10 mouse cellular contexts compared by ENCODE assay signal in genomic region chr13:101631561-101631960, GRCm38 (mm10).
DNase-seq lines count a peak whose midpoint lies in the region; ATAC-seq and TF ChIP-seq lines count a peak whose summit lies in the region.
"Had no signal": no experiment of that assay in that cellular context is flagged by ENCODE, and none has a peak within 500 bp of the region (broad histone marks: within the 10 kb centered on the region; RNA-seq: fewer than 3 reads in every experiment).

No protein-coding gene starts in this region.

- no peak for ATAC-seq in forebrain, embryonic 14.5 days
- no peak for ATAC-seq in forebrain, embryonic 12.5 days (ENCODE audit: low FRiP score)
- no peak for ATAC-seq in monocyte, adult 5-6 weeks (replicated peaks; ENCODE audit: insufficient number of reproducible peaks, low FRiP score, low TSS enrichment, poor library complexity, severe bottlenecking)

- no peak overlapping the region for H3K4me2 ChIP-seq in forebrain, embryonic 14.5 days (ENCODE audit: low read length)
- H3K4me2 ChIP-seq in forebrain, embryonic 12.5 days: no peak overlapping the region
- H3K4me2 ChIP-seq: embryonic facial prominence, embryonic 15.5 days; lung, embryonic 15.5 days had no signal

- no peak overlapping the region for H3K27ac ChIP-seq in forebrain, embryonic 14.5 days (ENCODE audit: low read depth, low read length)
- H3K27ac ChIP-seq in forebrain, embryonic 12.5 days: no peak overlapping the region
- H3K27ac ChIP-seq in heart, adult 2 months: no peak overlapping the region
- H3K27ac ChIP-seq: embryonic facial prominence, embryonic 15.5 days; lung, embryonic 15.5 days had no signal

- H3K79me2 ChIP-seq in heart, adult 2 months (replicated peaks; ENCODE audit: control insufficient read depth, insufficient read depth, low read length): no peaks in the 10 kb centered on the region

- no peak overlapping the region for H3K4me3 ChIP-seq in forebrain, embryonic 14.5 days (ENCODE audit: low read depth, low read length)
- H3K4me3 ChIP-seq in forebrain, embryonic 12.5 days (replicated peaks): no peak overlapping the region
- H3K4me3 ChIP-seq in heart, adult 2 months: no peak overlapping the region
- H3K4me3 ChIP-seq: embryonic facial prominence, embryonic 15.5 days; lung, embryonic 15.5 days had no signal

- no peak for TF ChIP-seq CTCF in heart, adult 2 months (IDR thresholded peaks at IDR 0.05)

- no peaks in the 10 kb centered on the region for H3K9me3 ChIP-seq in forebrain, embryonic 14.5 days (replicated peaks; ENCODE audit: control insufficient read depth, low read length)
- H3K9me3 ChIP-seq in forebrain, embryonic 12.5 days: no peaks in the 10 kb centered on the region
- H3K9me3 ChIP-seq: embryonic facial prominence, embryonic 15.5 days; lung, embryonic 15.5 days had no signal

- WGBS in forebrain, embryonic 14.5 days: 37% methylated on average over 7 of the region's 7 CpGs
- WGBS in forebrain, embryonic 12.5 days: 43% methylated on average over 7 of the region's 7 CpGs
- 86% methylated on average over 7 of the region's 7 CpGs for WGBS in heart, adult 2 months

- no peak overlapping the region for H3K9ac ChIP-seq in forebrain, embryonic 14.5 days (ENCODE audit: low read length)
- no peak overlapping the region for H3K9ac ChIP-seq in forebrain, embryonic 12.5 days
- H3K9ac ChIP-seq in heart, adult 2 months (ENCODE audit: low read depth, low read length): no peak overlapping the region
- H3K9ac ChIP-seq: embryonic facial prominence, embryonic 15.5 days; lung, embryonic 15.5 days had no signal

- no peaks in the 10 kb centered on the region for H3K27me3 ChIP-seq in forebrain, embryonic 14.5 days (replicated peaks; ENCODE audit: control insufficient read depth, insufficient read depth, low read length)
- no peaks in the 10 kb centered on the region for H3K27me3 ChIP-seq in forebrain, embryonic 12.5 days
- H3K27me3 ChIP-seq in heart, adult 2 months (ENCODE audit: control insufficient read depth, insufficient read depth, low read length): no peaks in the 10 kb centered on the region
- H3K27me3 ChIP-seq: embryonic facial prominence, embryonic 15.5 days; lung, embryonic 15.5 days had no signal

- H3K36me3 ChIP-seq in forebrain, embryonic 14.5 days (ENCODE audit: control insufficient read depth, insufficient read depth, low read length): no peaks in the 10 kb centered on the region
- H3K36me3 ChIP-seq in forebrain, embryonic 12.5 days (replicated peaks): no peaks in the 10 kb centered on the region
- H3K36me3 ChIP-seq in heart, adult 2 months (ENCODE audit: control insufficient read depth, insufficient read depth, low read length): no peaks in the 10 kb centered on the region
- H3K36me3 ChIP-seq: embryonic facial prominence, embryonic 15.5 days; lung, embryonic 15.5 days had no signal

- intact Hi-C loops in left cerebral cortex, postnatal 36 days (cut with DNase I): no loop called here
- intact Hi-C loops in heart, adult 2 months (cut with DNase I): no loop called here

- H3K4me1 ChIP-seq in forebrain, embryonic 14.5 days (ENCODE audit: control insufficient read depth, insufficient read depth, low read length): peaks cover 4% of the 10 kb centered on the region
- 0 out of 2 replicates have a peak, but pooled peaks cover 5% of the 10 kb centered on the region for H3K4me1 ChIP-seq in forebrain, embryonic 12.5 days
- H3K4me1 ChIP-seq in heart, adult 2 months (ENCODE audit: control insufficient read depth, insufficient read depth, low read length): no peaks in the 10 kb centered on the region; the same call in 1 of the 2 replicates
- H3K4me1 ChIP-seq: embryonic facial prominence, embryonic 15.5 days; lung, embryonic 15.5 days had no signal

- TF ChIP-seq EP300 in heart, adult 2 months (IDR thresholded peaks at IDR 0.05; ENCODE audit: insufficient read depth, low read depth, low read length): no peak

- TF ChIP-seq POLR2A in heart, adult 2 months (IDR thresholded peaks at IDR 0.05; ENCODE audit: insufficient read depth, low read depth, low read length): no peak

- peak; percentile 15 for DNase-seq in forebrain, embryonic 14.5 days (ENCODE audit: low spot score)
- peak; percentile 62 for DNase-seq in Muller cell, postnatal 12 days (ENCODE audit: inconsistent ontology term)
- DNase-seq in kidney, postnatal 25 days: peak; percentile 41
- peak; percentile 23 to 31 for DNase-seq in left cerebral cortex, postnatal 36 days (ENCODE audit: low spot score in 2 of 2)
- no peak for DNase-seq in heart, postnatal 4 days
- no peak for DNase-seq in heart, adult 2 months

Comparison
In these comparisons a context has a peak if more than half of its experiments do, and no peak if none do; other contexts are left out.
1. DNase-seq: peak in forebrain, embryonic 14.5 days (single experiment), Muller cell, postnatal 12 days (single experiment), kidney, postnatal 25 days (2 of 2) and left cerebral cortex, postnatal 36 days (2 of 2); none in heart, postnatal 4 days (single experiment) and heart, adult 2 months (0 of 2).